Mouse (Mus musculus) hindbrain, embryonic 15.5 days (tissue): ENCODE data around the gene Rora. TPM values are rescaled to one million over a fixed set of nuclear protein-coding genes. Genes with fewer than 3 reads are reported as not detected.

Experiments
- ATAC-seq: fragments of 200-750 bp; cut with Nextera tagmentation; 2 replicates; pipeline ENCODE4 v1.8.0; 2017; ENCODE audit warnings: low read depth, moderate number of reproducible peaks, moderate TSS enrichment; ENCODE audit not compliant: low FRiP score
- H3K27ac ChIP-seq: fragments of 300-500 bp; sonication (generic); replicated peaks from 2 replicates; pipeline ENCODE4 v1.5.1; 2015; ENCODE audit warnings: mild to moderate bottlenecking, inconsistent platforms
- H3K27me3 ChIP-seq: fragments of 300-500 bp; sonication (generic); 2 replicates; pipeline ENCODE4 v1.6.1; 2015; ENCODE audit warnings: control low read depth, inconsistent platforms
- H3K36me3 ChIP-seq: fragments of 300-500 bp; sonication (generic); 2 replicates; pipeline ENCODE4 v1.6.1; 2015; ENCODE audit warnings: control low read depth, inconsistent platforms
- H3K4me1 ChIP-seq: fragments of 300-500 bp; sonication (generic); replicated peaks from 2 replicates; pipeline ENCODE4 v1.6.1; 2015; ENCODE audit warnings: control low read depth, inconsistent platforms
- H3K4me2 ChIP-seq: fragments of 300-500 bp; sonication (generic); 2 replicates; pipeline ENCODE4 v1.6.1; 2015; ENCODE audit warnings: moderate library complexity, mild to moderate bottlenecking, inconsistent platforms
- H3K4me3 ChIP-seq: fragments of 300-500 bp; sonication (generic); 2 replicates; pipeline ENCODE4 v1.5.1; 2015; ENCODE audit warnings: mild to moderate bottlenecking, inconsistent platforms
- H3K9ac ChIP-seq: fragments of 300-500 bp; sonication (generic); 2 replicates; pipeline ENCODE4 v1.6.1; 2015; ENCODE audit warnings: inconsistent platforms
- H3K9me3 ChIP-seq: fragments of 300-500 bp; sonication (generic); 2 replicates; pipeline ENCODE4 v1.6.1; 2016; ENCODE audit warnings: control low read depth, inconsistent platforms
- WGBS: fragments of 180-500 bp; shearing (Covaris S2); methylation state at CpG from one replicate; pipeline ENCODE4 v1.1.7; 2015; 5-methylcytosine and 5-hydroxymethylcytosine counted together
- polyA plus RNA-seq: library from polyadenylated mRNA; unstranded; fragments of >200 nt; fragmentation: Nextera tagmentation; extraction: Ambion mirVana; gene quantifications from 2 replicates; pipeline ENCODE4 v1.2.1, GENCODE M21; 2015

Gene Rora
- polyA plus RNA-seq, 1 experiment from 2014 or later: 48.5 TPM

DNA sequence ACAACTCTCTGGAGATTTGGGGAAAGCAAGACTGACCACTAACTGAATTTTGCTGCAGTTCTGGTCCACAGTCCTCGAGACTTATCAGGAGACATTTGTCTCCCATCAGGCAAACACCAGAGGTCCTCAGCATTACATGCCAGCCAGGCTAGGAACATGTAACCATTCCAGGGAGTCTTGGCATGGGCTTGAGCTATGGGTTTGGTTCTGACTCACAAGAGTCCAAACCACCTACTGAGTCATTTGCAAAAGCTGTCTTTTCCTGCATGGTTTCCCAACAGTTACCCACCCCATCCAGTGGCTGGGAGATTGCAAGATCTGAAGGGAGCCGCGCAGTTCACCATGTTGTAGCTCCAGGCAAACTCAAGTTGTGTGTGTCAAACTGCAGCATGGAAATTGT lies 290.4 kb downstream of the Rora start:
- Histone ChIP-seq H3K9ac (no peak overlapping the region), H3K4me3 (no peak overlapping the region), H3K36me3 (no peaks in the 10 kb centered on the region), H3K27ac (no peak overlapping the region), H3K4me1 (peaks cover 23% of the 10 kb centered on the region), H3K9me3 (no peaks in the 10 kb centered on the region), H3K27me3 (no peaks in the 10 kb centered on the region), H3K4me2 (no peak overlapping the region)
- WGBS: 94% methylated on average over 3 of the region's 3 CpGs
- no peak for ATAC-seq

- no peaks in the 10 kb centered on the region for H3K36me3 ChIP-seq
- ATAC-seq: peak; percentile 59; the same call in 1 of the 2 replicates
- no peak overlapping the region for H3K9ac ChIP-seq
- H3K4me2 ChIP-seq: no peak overlapping the region
- 0 out of 2 replicates have a peak overlapping the region, but pooled peaks have one; percentile 25 for H3K27ac ChIP-seq
- H3K9me3 ChIP-seq: no peaks in the 10 kb centered on the region
- WGBS: 16% methylated on average over 6 of the region's 6 CpGs
- no peaks in the 10 kb centered on the region for H3K27me3 ChIP-seq
- H3K4me3 ChIP-seq: no peak overlapping the region
- H3K4me1 ChIP-seq: peaks cover 11% of the 10 kb centered on the region
Measured at GRCm38 (mm10) chr9:68947707-68948106, 294.1 kb downstream of the Rora start.

- WGBS: 46% methylated on average over 3 of the region's 3 CpGs
- no peak overlapping the region for H3K4me3 ChIP-seq
- no peak overlapping the region for H3K4me2 ChIP-seq
- H3K9ac ChIP-seq: no peak overlapping the region
- H3K9me3 ChIP-seq: no peaks in the 10 kb centered on the region
- 0 out of 2 replicates have a peak, but pooled peaks have one; percentile 27 for ATAC-seq
- H3K36me3 ChIP-seq: no peaks in the 10 kb centered on the region
- H3K4me1 ChIP-seq: peaks cover 11% of the 10 kb centered on the region
- H3K27me3 ChIP-seq: 0 out of 2 replicates have a peak, but pooled peaks cover 4% of the 10 kb centered on the region
- no peak overlapping the region for H3K27ac ChIP-seq
Measured at GRCm38 (mm10) chr9:68948141-68948540, 294.6 kb downstream of the Rora start.

- 47% methylated on average over 12 of the region's 12 CpGs for WGBS
- no peaks in the 10 kb centered on the region for H3K9me3 ChIP-seq
- 0 out of 2 replicates have a peak, but pooled peaks cover 9% of the 10 kb centered on the region for H3K4me1 ChIP-seq
- ATAC-seq: no peak
- no peak overlapping the region for H3K27ac ChIP-seq
- no peak overlapping the region for H3K9ac ChIP-seq
- no peak overlapping the region for H3K4me3 ChIP-seq
- 0 out of 2 replicates have a peak, but pooled peaks cover 5% of the 10 kb centered on the region for H3K27me3 ChIP-seq
- no peaks in the 10 kb centered on the region for H3K36me3 ChIP-seq
- H3K4me2 ChIP-seq: no peak overlapping the region
Measured at GRCm38 (mm10) chr9:68956210-68956874, 302.8 kb downstream of the Rora start.

DNA sequence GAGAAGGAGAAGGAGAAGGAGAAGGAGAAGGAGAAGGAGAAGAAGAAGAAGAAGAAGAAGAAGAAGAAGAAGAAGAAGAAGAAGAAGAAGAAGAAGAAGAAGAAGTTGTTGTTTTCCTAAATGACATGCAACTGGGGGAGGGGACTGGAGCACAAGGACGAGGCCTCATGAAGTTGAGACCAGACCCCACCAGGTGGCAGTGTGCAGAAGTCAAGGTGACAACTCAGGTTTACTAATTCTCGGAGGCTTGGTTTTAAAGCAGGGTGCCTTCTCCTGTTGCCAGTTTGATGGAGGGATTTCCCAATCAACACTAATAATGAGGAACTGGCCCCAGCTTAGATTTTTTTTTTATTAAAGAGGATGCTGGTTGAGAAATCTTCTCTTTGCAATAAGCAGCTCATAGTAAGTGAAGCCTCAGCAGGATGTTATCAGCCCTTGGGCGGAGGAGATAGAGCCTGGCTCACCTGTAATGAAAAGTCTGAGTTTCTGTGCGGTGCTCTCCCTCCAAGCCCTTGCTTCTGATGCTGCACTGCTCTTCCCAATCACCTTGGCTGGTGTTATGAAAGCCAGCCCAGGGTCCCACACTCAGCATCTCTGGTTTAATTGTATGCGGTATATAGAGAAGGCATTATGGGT lies 303.5 kb downstream of the Rora start:
- 0 out of 2 replicates have a peak, but pooled peaks cover 9% of the 10 kb centered on the region for H3K4me1 ChIP-seq
- H3K4me2 ChIP-seq: no peak overlapping the region
- 56% methylated on average over 5 of the region's 5 CpGs for WGBS
- H3K9me3 ChIP-seq: no peaks in the 10 kb centered on the region
- no peak overlapping the region for H3K27ac ChIP-seq
- H3K9ac ChIP-seq: no peak overlapping the region
- no peak overlapping the region for H3K4me3 ChIP-seq
- ATAC-seq: no peak
- no peaks in the 10 kb centered on the region for H3K36me3 ChIP-seq
- 0 out of 2 replicates have a peak, but pooled peaks cover 5% of the 10 kb centered on the region for H3K27me3 ChIP-seq

GRCm38 (mm10) chr9:68957793-68958192 lies 304.2 kb downstream of the Rora start:
- no peak for ATAC-seq

DNA sequence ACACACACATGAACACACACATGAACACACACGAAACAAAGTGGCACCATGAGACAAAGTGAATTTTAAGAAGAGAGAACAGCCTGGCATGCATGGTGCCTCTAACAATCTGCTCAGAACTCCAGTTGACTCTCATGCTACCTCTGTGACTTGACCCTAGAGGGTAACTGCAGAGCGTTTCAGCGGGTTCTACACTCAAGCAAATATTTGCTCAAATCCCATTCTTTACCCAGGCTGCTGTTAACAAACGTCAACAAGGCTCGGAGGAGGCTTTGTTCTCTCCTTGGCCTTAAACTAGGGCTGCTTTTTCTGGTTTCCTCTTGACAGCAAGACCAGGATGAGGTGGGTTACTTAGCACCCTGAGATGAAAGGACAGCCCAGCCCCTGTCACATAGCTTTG lies 305.3 kb downstream of the Rora start:
- WGBS: 61% methylated on average over 5 of the region's 5 CpGs
- H3K4me3 ChIP-seq: no peak overlapping the region
- H3K9me3 ChIP-seq: no peaks in the 10 kb centered on the region
- no peak overlapping the region for H3K9ac ChIP-seq
- H3K4me2 ChIP-seq: no peak overlapping the region
- ATAC-seq: no peak
- H3K27ac ChIP-seq: no peak overlapping the region
- 0 out of 2 replicates have a peak, but pooled peaks cover 9% of the 10 kb centered on the region for H3K4me1 ChIP-seq
- H3K36me3 ChIP-seq: no peaks in the 10 kb centered on the region
- no peaks in the 10 kb centered on the region for H3K27me3 ChIP-seq

More at GRCm38 (mm10) chr9:68957793-68958192, 304.2 kb downstream of the Rora start:
- Histone ChIP-seq H3K4me3 (no peak overlapping the region), H3K9me3 (no peaks in the 10 kb centered on the region), H3K9ac (no peak overlapping the region), H3K27me3 (0 out of 2 replicates have a peak, but pooled peaks cover 4% of the 10 kb centered on the region), H3K4me1 (0 out of 2 replicates have a peak, but pooled peaks cover 9% of the 10 kb centered on the region), H3K4me2 (no peak overlapping the region), H3K27ac (no peak overlapping the region), H3K36me3 (no peaks in the 10 kb centered on the region)
- WGBS: 90% methylated on average over 3 of the region's 3 CpGs

- Histone ChIP-seq H3K9me3 (no peaks in the 10 kb centered on the region), H3K27me3 (no peaks in the 10 kb centered on the region), H3K4me1 (peaks cover 7% of the 10 kb centered on the region; the same call in 1 of the 2 replicates), H3K4me3 (no peak overlapping the region), H3K4me2 (no peak overlapping the region), H3K27ac (no peak overlapping the region), H3K36me3 (no peaks in the 10 kb centered on the region), H3K9ac (no peak overlapping the region)
- WGBS: 75% methylated on average over 5 of the region's 5 CpGs
- ATAC-seq: no peak
Measured at GRCm38 (mm10) chr9:68963898-68964297, 310.3 kb downstream of the Rora start.

GRCm38 (mm10) chr9:68966540-68966939 lies 313.0 kb downstream of the Rora start:
- WGBS: 40% methylated on average over 13 of the region's 13 CpGs
- Histone ChIP-seq H3K4me3 (no peak overlapping the region), H3K27me3 (no peaks in the 10 kb centered on the region), H3K36me3 (no peaks in the 10 kb centered on the region), H3K9ac (no peak overlapping the region), H3K4me2 (no peak overlapping the region), H3K4me1 (peaks cover 7% of the 10 kb centered on the region; the same call in 1 of the 2 replicates), H3K9me3 (no peaks in the 10 kb centered on the region), H3K27ac (no peak overlapping the region)
- ATAC-seq: no peak

- WGBS: 85% methylated on average over 6 of the region's 6 CpGs
- no peaks in the 10 kb centered on the region for H3K36me3 ChIP-seq
- ATAC-seq: no peak
Measured at GRCm38 (mm10) chr9:68970074-68970473, 316.5 kb downstream of the Rora start.

DNA sequence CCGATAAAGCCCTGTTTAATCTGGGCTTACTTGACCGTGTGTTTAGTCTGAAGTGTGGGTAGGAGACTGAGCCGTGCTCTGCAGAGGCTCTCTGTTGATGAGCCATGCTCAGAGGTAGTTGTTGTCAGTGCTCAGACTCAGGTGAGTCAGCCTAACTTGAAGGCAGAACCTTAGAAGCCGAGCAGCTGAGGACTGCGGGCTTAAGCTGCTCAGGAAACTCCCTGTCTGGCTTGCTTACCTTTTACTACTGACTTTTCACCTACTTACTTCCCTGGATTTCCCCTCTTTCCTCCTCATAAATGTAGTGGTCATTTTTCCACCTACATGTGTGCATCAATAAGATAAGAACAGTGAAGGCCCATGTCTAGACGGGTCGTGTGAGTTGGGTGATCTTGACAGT lies 318.7 kb downstream of the Rora start:
- no peaks in the 10 kb centered on the region for H3K9me3 ChIP-seq
- WGBS: 91% methylated on average over 7 of the region's 7 CpGs
- no peak overlapping the region for H3K4me3 ChIP-seq
- H3K36me3 ChIP-seq: no peaks in the 10 kb centered on the region
- no peak for ATAC-seq
- H3K4me2 ChIP-seq: no peak overlapping the region
- peaks cover 3% of the 10 kb centered on the region; the same call in 1 of the 2 replicates for H3K4me1 ChIP-seq
- H3K27ac ChIP-seq: no peak overlapping the region
- H3K9ac ChIP-seq: no peak overlapping the region
- no peaks in the 10 kb centered on the region for H3K27me3 ChIP-seq

More at GRCm38 (mm10) chr9:68970074-68970473, 316.5 kb downstream of the Rora start:
- Histone ChIP-seq H3K27me3 (no peaks in the 10 kb centered on the region), H3K27ac (no peak overlapping the region), H3K9ac (no peak overlapping the region), H3K9me3 (no peaks in the 10 kb centered on the region), H3K4me2 (no peak overlapping the region), H3K4me1 (peaks cover 7% of the 10 kb centered on the region; the same call in 1 of the 2 replicates), H3K4me3 (no peak overlapping the region)

- Histone ChIP-seq H3K27me3 (no peaks in the 10 kb centered on the region), H3K9ac (no peak overlapping the region), H3K36me3 (no peaks in the 10 kb centered on the region), H3K4me3 (no peak overlapping the region), H3K4me2 (no peak overlapping the region), H3K27ac (no peak overlapping the region), H3K4me1 (peaks cover 3% of the 10 kb centered on the region; the same call in 1 of the 2 replicates), H3K9me3 (no peaks in the 10 kb centered on the region)
- WGBS: 92% methylated on average over 2 of the region's 2 CpGs
- ATAC-seq: no peak
Measured at GRCm38 (mm10) chr9:68974517-68974916, 320.9 kb downstream of the Rora start.
